Mouse (Mus musculus) liver, postnatal 0 days (tissue): Measurements from ENCODE around the gene Plekhf1.

Experiments used
- CTCF ChIP-seq: sonication (generic); IDR thresholded peaks from 2 replicates; pipeline ENCODE4 v1.5.1; 2016; ENCODE audit warnings: antibody characterized with exemption, low read depth
- EP300 ChIP-seq: IDR thresholded peaks from 2 replicates; pipeline ENCODE4 v1.6.1; 2016; ENCODE audit warnings: antibody characterized with exemption, low read depth, mild to moderate bottlenecking

DNA sequence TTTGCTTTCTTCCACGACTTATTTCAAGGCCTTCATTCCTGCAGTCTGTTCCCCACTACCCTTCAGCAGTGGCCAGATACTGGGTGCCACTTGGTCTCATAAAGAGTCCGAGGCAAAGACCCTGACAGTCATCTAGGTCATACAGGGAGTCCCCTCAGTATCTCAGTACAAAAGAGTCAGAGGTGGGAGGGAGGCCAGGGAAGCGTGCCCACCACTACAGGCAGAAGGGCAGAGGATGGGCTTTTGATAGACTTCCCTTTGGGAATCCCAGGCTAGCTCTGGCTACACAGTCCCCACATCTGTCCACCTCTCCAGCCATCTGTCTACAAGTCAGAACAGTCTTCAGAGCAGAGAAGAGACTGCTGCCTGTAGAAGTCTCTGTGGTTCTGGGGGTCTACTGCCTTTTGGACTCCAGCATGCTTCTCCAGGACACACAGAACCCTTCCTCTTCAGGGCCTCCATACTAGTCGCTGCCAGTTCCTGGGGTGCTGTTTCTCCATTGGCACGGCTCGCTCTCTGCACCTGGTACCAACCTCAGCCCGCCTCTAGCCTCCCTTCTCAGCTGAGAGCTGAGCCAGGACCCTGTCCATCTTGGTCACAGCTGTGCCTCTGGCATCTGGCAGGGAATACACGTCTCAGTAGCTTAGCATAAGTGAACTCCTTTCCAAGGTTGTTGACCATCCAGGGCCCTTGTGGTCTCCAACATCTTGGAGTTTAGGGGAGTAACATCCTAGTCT, 9.0 kb downstream of the Plekhf1 start:
- no peak for TF ChIP-seq CTCF
- no peak for TF ChIP-seq EP300
